8 mouse cellular contexts compared by ENCODE assay signal in genomic region chr9:44691671-44692520, GRCm38 (mm10). TPM values are rescaled to one million over a fixed set of nuclear protein-coding genes. Genes with fewer than 3 reads are reported as not detected.
A peak's percentile ranks its signal among the peaks of the same experiment; 100 is the strongest.
DNase-seq lines count a peak whose midpoint lies in the region; ATAC-seq and TF ChIP-seq lines count a peak whose summit lies in the region.
"Had no signal": no experiment of that assay in that cellular context is flagged by ENCODE, and none has a peak within 500 bp of the region (broad histone marks: within the 10 kb centered on the region; RNA-seq: fewer than 3 reads in every experiment).

No protein-coding gene starts in this region.

- peak; percentile 29 for DNase-seq in Muller cell, postnatal 12 days (ENCODE audit: inconsistent ontology term)
- DNase-seq in adrenal gland, postnatal 25 days = peak; percentile 63
- peak; percentile 36 to 57 for DNase-seq in frontal cortex, postnatal 14 days (ENCODE audit: low spot score in 2 of 2)
- peak; percentile 75 for DNase-seq in heart, postnatal 4 days
- peak; percentile 47 to 49 for DNase-seq in layer of hippocampus, postnatal 36 days

- H3K27ac ChIP-seq in olfactory bulb, adult 2 months (ENCODE audit: insufficient read depth, low read depth, low read length) = peak overlapping the region; percentile 89

- H3K4me3 ChIP-seq in olfactory bulb, adult 2 months (ENCODE audit: insufficient read depth, low read depth, low read length) = no peak overlapping the region

- peaks cover 59% of the 10 kb centered on the region for H3K4me1 ChIP-seq in olfactory bulb, adult 2 months (ENCODE audit: control insufficient read depth, insufficient read depth, low read length)

- 43% methylated on average over 21 of the region's 21 CpGs for WGBS in olfactory bulb, adult 2 months

- no peak for TF ChIP-seq POLR2A in olfactory bulb, adult 2 months (IDR thresholded peaks at IDR 0.05; ENCODE audit: insufficient read depth, low read depth, low read length)

- no peak for TF ChIP-seq CTCF in olfactory bulb, adult 2 months (IDR thresholded peaks at IDR 0.05; ENCODE audit: insufficient read depth, low read depth, low read length)

- ATAC-seq in activated CD4-positive, CD25-positive, alpha-beta regulatory T cell, adult 4 months = no peak

RNA-seq across cellular contexts. Expression of gene Treh, which starts 18.9 kb away (rescaled TPM):
- total RNA-seq in adrenal gland, postnatal 25 days (2021) = not detected in 2 replicates
- total RNA-seq in heart, postnatal 4 days (2021) = not detected
- total RNA-seq in layer of hippocampus, postnatal 36 days (2021) = not detected
- not detected in 2 replicates for polyA plus RNA-seq in olfactory bulb, adult 2 months (2012; ENCODE audit: insufficient read depth, insufficient read length, low replicate concordance, missing spikeins)
- not detected for polyA plus RNA-seq in activated CD4-positive, CD25-positive, alpha-beta regulatory T cell, adult 4 months (2017; shearing (Covaris generic))
- polyA plus RNA-seq: neural tube, embryonic 11.5 days had no signal

RNA-seq across cellular contexts. Expression of gene Phldb1, which starts 43.1 kb away (rescaled TPM):
- total RNA-seq in adrenal gland, postnatal 25 days (2021) = 33.7 and 36.9 TPM in 2 replicates
- 100 to 1,000 TPM; 109 TPM for total RNA-seq in heart, postnatal 4 days (2021)
- 10 to 100 TPM; 88.5 to 95.6 TPM for total RNA-seq in layer of hippocampus, postnatal 36 days (2021)
- polyA plus RNA-seq in olfactory bulb, adult 2 months (2012; ENCODE audit: insufficient read depth, insufficient read length, low replicate concordance, missing spikeins) = not detected in 2 replicates
- polyA plus RNA-seq in activated CD4-positive, CD25-positive, alpha-beta regulatory T cell, adult 4 months (2017; shearing (Covaris generic)) = under 1 TPM in 1 of 2 experiments, not detected in 1; 0.30 TPM
